8 mouse cellular contexts compared by ENCODE assay signal in the genomic region with DNA sequence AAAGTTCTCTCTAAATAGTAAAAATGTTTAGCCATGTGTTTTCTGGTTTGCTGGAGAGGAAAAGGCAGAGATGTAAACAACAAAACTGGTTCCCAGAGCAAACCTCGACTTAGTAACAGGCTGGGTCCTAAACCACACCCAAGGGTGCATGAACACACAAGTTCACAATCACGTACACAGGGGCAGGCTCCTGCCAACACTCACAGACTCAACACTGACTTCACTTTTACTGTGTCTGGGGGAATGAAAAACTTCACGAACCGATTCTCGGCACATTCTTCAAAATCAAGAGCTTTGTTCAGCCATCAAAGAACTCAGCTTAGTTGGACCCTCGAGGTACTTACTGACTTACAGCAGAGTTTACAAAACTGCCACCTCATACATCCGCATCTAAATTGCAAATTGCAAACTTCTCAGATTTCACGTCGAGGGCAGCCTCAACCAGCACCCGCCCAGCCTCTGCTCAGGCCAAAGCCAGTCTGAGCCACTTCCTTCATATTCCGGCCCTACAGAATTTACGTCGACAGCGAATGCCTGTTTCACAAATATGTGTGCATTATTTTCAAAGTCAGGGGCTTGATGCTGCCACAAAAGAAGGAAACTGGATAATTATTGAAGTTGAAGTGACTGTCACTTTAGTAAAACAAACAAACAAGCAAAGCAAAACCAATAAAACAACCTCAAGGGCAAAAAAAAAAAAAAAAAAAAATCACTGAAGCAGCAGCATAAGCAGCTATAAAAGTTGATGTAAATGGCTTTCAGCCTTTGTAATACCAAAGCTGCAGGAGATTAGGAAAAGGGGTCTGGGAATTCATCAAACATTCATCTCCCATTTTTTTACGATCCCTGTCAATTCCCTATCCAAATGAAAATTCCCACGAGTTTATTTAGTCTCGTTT. TPM values are rescaled to one million over a fixed set of nuclear protein-coding genes. Genes with fewer than 3 reads are reported as not detected.
A peak's percentile ranks its signal among the peaks of the same experiment; 100 is the strongest.
DNase-seq lines count a peak whose midpoint lies in the region; ATAC-seq lines count a peak whose summit lies in the region.

No protein-coding gene starts in this region.

- peak overlapping the region; percentile 89 for H3K9ac ChIP-seq in kidney, embryonic 15.5 days

- H3K27me3 ChIP-seq in erythroblast, embryonic 14.5 days (ENCODE audit: control insufficient read depth) = no peaks in the 10 kb centered on the region
- peaks cover 14% of the 10 kb centered on the region for H3K27me3 ChIP-seq in heart, embryonic 10.5 days (ENCODE audit: insufficient read depth, poor library complexity, severe bottlenecking)
- no peaks in the 10 kb centered on the region for H3K27me3 ChIP-seq in kidney, embryonic 15.5 days

- peaks cover 28% of the 10 kb centered on the region for H3K4me1 ChIP-seq in erythroblast, embryonic 14.5 days (ENCODE audit: control insufficient read depth)
- no peaks in the 10 kb centered on the region for H3K4me1 ChIP-seq in heart, embryonic 10.5 days
- H3K4me1 ChIP-seq in kidney, embryonic 15.5 days = peaks cover 34% of the 10 kb centered on the region

- WGBS in heart, embryonic 10.5 days = 11% methylated on average over 17 of the region's 17 CpGs
- WGBS in kidney, embryonic 15.5 days = 7% methylated on average over 17 of the region's 17 CpGs

- no peak for ATAC-seq in erythroblast, adult 5-6 weeks (replicated peaks; ENCODE audit: low FRiP score, poor library complexity, severe bottlenecking)
- no peak; the same call in 1 of the 2 replicates for ATAC-seq in kidney, embryonic 15.5 days (replicated peaks; ENCODE audit: low FRiP score)

- H3K9me3 ChIP-seq in erythroblast, embryonic 14.5 days (ENCODE audit: control insufficient read depth, low read length) = no peaks in the 10 kb centered on the region
- no peaks in the 10 kb centered on the region for H3K9me3 ChIP-seq in heart, embryonic 10.5 days
- no peaks in the 10 kb centered on the region for H3K9me3 ChIP-seq in kidney, embryonic 15.5 days (replicated peaks)

- H3K36me3 ChIP-seq in erythroblast, embryonic 14.5 days (ENCODE audit: control insufficient read depth) = no peaks in the 10 kb centered on the region
- no peaks in the 10 kb centered on the region for H3K36me3 ChIP-seq in heart, embryonic 10.5 days
- H3K36me3 ChIP-seq in kidney, embryonic 15.5 days = no peaks in the 10 kb centered on the region

- peak overlapping the region; percentile 96 for H3K4me3 ChIP-seq in erythroblast, embryonic 14.5 days (replicated peaks)
- peak overlapping the region; percentile 84 for H3K4me3 ChIP-seq in heart, embryonic 10.5 days
- peak overlapping the region; percentile 93 for H3K4me3 ChIP-seq in kidney, embryonic 15.5 days (replicated peaks)

- H3K27ac ChIP-seq in heart, embryonic 10.5 days = peak overlapping the region; percentile 89
- peak overlapping the region; percentile 95 for H3K27ac ChIP-seq in kidney, embryonic 15.5 days

- peak overlapping the region; percentile 70 for H3K4me2 ChIP-seq in kidney, embryonic 15.5 days

- peak; percentile 46 to 60 for DNase-seq in adrenal gland, postnatal 36 days
- no peak for DNase-seq in heart, embryonic 10.5 days (ENCODE audit: low spot score)
- peak; percentile 51 to 58 for DNase-seq in lung, postnatal 4 days
- DNase-seq in yolk sac, embryonic 10.5 days (ENCODE audit: low spot score) = peak; percentile 37
- no peak for DNase-seq in testis, postnatal 10 days (ENCODE audit: low spot score)

RNA-seq across cellular contexts. Expression of a gene that starts 1.2 kb away (rescaled TPM):
- 12.0 and 12.5 TPM in 2 replicates for polyA plus RNA-seq in erythroblast, embryonic 14.5 days (2012)
- 49.9 and 65.9 TPM in 2 replicates for total RNA-seq in erythroblast, adult 5-6 weeks (2015; ENCODE audit: low replicate concordance)
- total RNA-seq in erythroblast, adult 5-6 weeks (2017; ENCODE audit: low replicate concordance) = 59.0 and 70.4 TPM in 2 replicates
- total RNA-seq in adrenal gland, postnatal 36 days (2021) = 100 to 1,000 TPM; 127 to 163 TPM
- polyA plus RNA-seq in heart, embryonic 10.5 days (2016; fragmentation: Nextera tagmentation; extraction: Ambion mirVana) = 58.0 and 62.4 TPM in 2 replicates
- 114 TPM in 2 replicates for polyA plus RNA-seq in kidney, embryonic 15.5 days (2015; fragmentation: Nextera tagmentation; extraction: Ambion mirVana)

RNA-seq across cellular contexts. Expression of a gene that starts 1.3 kb away (rescaled TPM):
- not detected in 2 replicates for polyA plus RNA-seq in erythroblast, embryonic 14.5 days (2012)
- total RNA-seq in erythroblast, adult 5-6 weeks (2015; ENCODE audit: low replicate concordance) = 0.63 and 1.7 TPM in 2 replicates
- total RNA-seq in erythroblast, adult 5-6 weeks (2017; ENCODE audit: low replicate concordance) = 1.1 and 1.8 TPM in 2 replicates
- 10 to 100 TPM in 1 of 2 experiments, 1 to 10 TPM in 1; 9.0 to 17.7 TPM for total RNA-seq in adrenal gland, postnatal 36 days (2021)
- polyA plus RNA-seq in heart, embryonic 10.5 days (2016; fragmentation: Nextera tagmentation; extraction: Ambion mirVana) = 6.0 and 6.7 TPM in 2 replicates
- polyA plus RNA-seq in kidney, embryonic 15.5 days (2015; fragmentation: Nextera tagmentation; extraction: Ambion mirVana) = 24.0 and 24.7 TPM in 2 replicates

RNA-seq across cellular contexts. Expression of a gene that starts 40.1 kb away (rescaled TPM):
- polyA plus RNA-seq in erythroblast, embryonic 14.5 days (2012) = 1.5 and 1.6 TPM in 2 replicates
- 10.2 and 10.9 TPM in 2 replicates for total RNA-seq in erythroblast, adult 5-6 weeks (2015; ENCODE audit: low replicate concordance)
- total RNA-seq in erythroblast, adult 5-6 weeks (2017; ENCODE audit: low replicate concordance) = 9.3 and 11.7 TPM in 2 replicates
- total RNA-seq in adrenal gland, postnatal 36 days (2021) = 10 to 100 TPM; 26.9 to 27.9 TPM
- 24.4 and 33.3 TPM in 2 replicates for polyA plus RNA-seq in heart, embryonic 10.5 days (2016; fragmentation: Nextera tagmentation; extraction: Ambion mirVana)
- 32.8 and 35.2 TPM in 2 replicates for polyA plus RNA-seq in kidney, embryonic 15.5 days (2015; fragmentation: Nextera tagmentation; extraction: Ambion mirVana)

Comparison
In these comparisons a context has a peak if more than half of its experiments do, and no peak if none do; other contexts are left out.
1. DNase-seq: peak in adrenal gland, postnatal 36 days (2 of 2), lung, postnatal 4 days (2 of 2) and yolk sac, embryonic 10.5 days (single experiment); none in heart, embryonic 10.5 days (single experiment) and testis, postnatal 10 days (single experiment).
2. Peak in every context shown above with its lines, with median percentiles within 50 percentile points of each other: H3K4me3 ChIP-seq.